ENCODE assay signal across 13 mouse cellular contexts in the genomic region with DNA sequence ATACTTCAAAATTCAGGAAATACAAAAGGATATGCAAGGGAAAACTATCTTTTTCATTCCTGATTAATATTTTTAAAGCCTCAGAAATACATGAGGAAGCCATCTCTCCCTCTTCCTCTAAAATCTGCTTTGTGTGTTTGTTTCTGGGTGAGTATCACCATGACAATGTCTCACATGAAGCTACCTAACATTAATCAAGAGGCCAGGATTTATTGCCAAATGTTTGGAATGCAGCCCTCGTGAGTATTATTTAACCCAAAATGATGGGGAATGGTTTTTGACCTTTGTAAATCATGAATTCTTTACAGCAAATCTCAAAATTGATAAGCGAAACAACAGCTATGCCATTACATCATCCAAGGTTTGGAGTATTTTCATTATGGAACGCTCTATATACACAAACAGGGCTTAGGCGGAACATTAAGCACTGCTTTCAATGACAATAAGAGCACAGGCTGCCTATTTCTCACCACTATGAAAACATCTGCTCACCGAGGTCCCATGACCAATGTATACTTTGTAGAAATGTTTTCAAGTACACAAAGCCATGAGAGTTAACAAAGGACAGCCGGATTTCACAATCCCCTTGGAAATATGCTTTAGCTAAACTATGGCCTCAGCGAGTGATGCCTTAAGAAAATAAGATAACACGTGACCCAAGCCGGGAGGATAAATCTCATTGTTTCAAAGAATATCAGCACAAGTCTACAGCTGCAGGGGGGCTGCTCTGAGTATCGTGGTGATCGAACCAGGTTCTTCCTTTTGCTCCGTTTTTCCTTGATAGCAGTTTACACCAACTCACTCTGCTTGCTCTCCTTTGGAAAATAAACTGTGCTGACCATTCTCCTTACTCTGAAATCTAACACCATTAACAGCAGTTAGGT.
DNase-seq lines count a peak whose midpoint lies in the region; ATAC-seq and TF ChIP-seq lines count a peak whose summit lies in the region.
"Had no signal": no experiment of that assay in that cellular context is flagged by ENCODE, and none has a peak within 500 bp of the region (broad histone marks: within the 10 kb centered on the region; RNA-seq: fewer than 3 reads in every experiment).

No protein-coding gene starts in this region.

- no peak for TF ChIP-seq CTCF in left cerebral cortex, adult 2 months (IDR thresholded peaks at IDR 0.05)

- H3K4me2 ChIP-seq in kidney, embryonic 15.5 days = peak overlapping the region; percentile 20
- H3K4me2 ChIP-seq in hindbrain, embryonic 15.5 days = no peak overlapping the region
- no peak overlapping the region for H3K4me2 ChIP-seq in midbrain, embryonic 15.5 days

- H3K36me3 ChIP-seq in kidney, embryonic 15.5 days = no peaks in the 10 kb centered on the region
- H3K36me3 ChIP-seq in embryonic facial prominence, embryonic 10.5 days (replicated peaks) = no peaks in the 10 kb centered on the region
- H3K36me3 ChIP-seq in hindbrain, embryonic 15.5 days = no peaks in the 10 kb centered on the region
- H3K36me3 ChIP-seq in midbrain, embryonic 15.5 days (replicated peaks) = no peaks in the 10 kb centered on the region

- H3K27ac ChIP-seq in kidney, embryonic 15.5 days = peak overlapping the region; percentile 20
- peak overlapping the region; percentile 61 for H3K27ac ChIP-seq in embryonic facial prominence, embryonic 10.5 days (replicated peaks)
- H3K27ac ChIP-seq in hindbrain, embryonic 15.5 days (replicated peaks) = no peak overlapping the region
- H3K27ac ChIP-seq in midbrain, embryonic 15.5 days = no peak overlapping the region
- no peak overlapping the region for H3K27ac ChIP-seq in left cerebral cortex, adult 2 months

- ATAC-seq in kidney, embryonic 15.5 days (replicated peaks; ENCODE audit: low FRiP score) = no peak
- ATAC-seq in hindbrain, embryonic 15.5 days (ENCODE audit: low FRiP score, low read depth) = peak; percentile 75; the same call in 1 of the 2 replicates
- peak; percentile 69; the same call in 1 of the 2 replicates for ATAC-seq in midbrain, embryonic 15.5 days (replicated peaks)
- ATAC-seq: CD4-positive, CD25-positive, alpha-beta regulatory T cell, adult 4 months; liver, postnatal 0 days had no signal

- DNase-seq in kidney, adult 9 months = no peak
- DNase-seq in embryonic facial prominence, embryonic 10.5 days (ENCODE audit: low spot score) = no peak
- DNase-seq in left cerebral cortex, adult 2 months (ENCODE audit: extremely low spot score in 1 of 2, low spot score in 2 of 2) = no peak
- DNase-seq in left cerebral cortex, adult 8-10 months (ENCODE audit: low spot score in 2 of 2) = no peak
- DNase-seq in right cerebral cortex, postnatal 36 days (ENCODE audit: low spot score in 2 of 2) = no peak
- DNase-seq: cerebellum, postnatal 10 days; gastrocnemius, postnatal 10 days; liver, postnatal 0 days; thymus, adult 2 months had no signal

- no peaks in the 10 kb centered on the region for H3K27me3 ChIP-seq in kidney, embryonic 15.5 days
- H3K27me3 ChIP-seq in embryonic facial prominence, embryonic 10.5 days (replicated peaks; ENCODE audit: low read depth, poor library complexity, severe bottlenecking) = 0 out of 2 replicates have a peak, but pooled peaks cover 8% of the 10 kb centered on the region
- H3K27me3 ChIP-seq in hindbrain, embryonic 15.5 days = no peaks in the 10 kb centered on the region; the same call in 1 of the 2 replicates
- H3K27me3 ChIP-seq in midbrain, embryonic 15.5 days (replicated peaks) = no peaks in the 10 kb centered on the region

- intact Hi-C loops in left cerebral cortex, adult 2 months (cut with DNase I) = no loop called here

- H3K9me3 ChIP-seq in kidney, embryonic 15.5 days (replicated peaks) = no peaks in the 10 kb centered on the region
- H3K9me3 ChIP-seq in embryonic facial prominence, embryonic 10.5 days = no peaks in the 10 kb centered on the region
- no peaks in the 10 kb centered on the region for H3K9me3 ChIP-seq in hindbrain, embryonic 15.5 days
- no peaks in the 10 kb centered on the region for H3K9me3 ChIP-seq in midbrain, embryonic 15.5 days

- no peak overlapping the region for H3K4me3 ChIP-seq in kidney, embryonic 15.5 days (replicated peaks)
- H3K4me3 ChIP-seq in embryonic facial prominence, embryonic 10.5 days = no peak overlapping the region
- no peak overlapping the region for H3K4me3 ChIP-seq in hindbrain, embryonic 15.5 days
- H3K4me3 ChIP-seq in midbrain, embryonic 15.5 days = no peak overlapping the region
- no peak overlapping the region for H3K4me3 ChIP-seq in left cerebral cortex, adult 2 months

- WGBS in kidney, embryonic 15.5 days = 32% methylated on average over 12 of the region's 12 CpGs
- WGBS in embryonic facial prominence, embryonic 10.5 days = 74% methylated on average over 12 of the region's 12 CpGs
- WGBS in hindbrain, embryonic 15.5 days = 41% methylated on average over 12 of the region's 12 CpGs
- 31% methylated on average over 12 of the region's 12 CpGs for WGBS in midbrain, embryonic 15.5 days

- H3K4me1 ChIP-seq in kidney, embryonic 15.5 days = peaks cover 34% of the 10 kb centered on the region
- H3K4me1 ChIP-seq in embryonic facial prominence, embryonic 10.5 days = peaks cover 32% of the 10 kb centered on the region
- H3K4me1 ChIP-seq in hindbrain, embryonic 15.5 days (replicated peaks) = 0 out of 2 replicates have a peak, but pooled peaks cover 5% of the 10 kb centered on the region
- H3K4me1 ChIP-seq in midbrain, embryonic 15.5 days = peaks cover 4% of the 10 kb centered on the region; the same call in 1 of the 2 replicates

- no peak overlapping the region for H3K9ac ChIP-seq in kidney, embryonic 15.5 days
- no peak overlapping the region for H3K9ac ChIP-seq in hindbrain, embryonic 15.5 days
- H3K9ac ChIP-seq in midbrain, embryonic 15.5 days = no peak overlapping the region
- H3K9ac ChIP-seq: liver, postnatal 0 days had no signal

Comparison
In these comparisons a context has a peak if more than half of its experiments do, and no peak if none do; other contexts are left out.
1. H3K27ac ChIP-seq: peak in kidney, embryonic 15.5 days (single experiment) and embryonic facial prominence, embryonic 10.5 days (single experiment); none in hindbrain, embryonic 15.5 days (single experiment), midbrain, embryonic 15.5 days (single experiment) and left cerebral cortex, adult 2 months (single experiment).